Mouse (Mus musculus) gastrocnemius, postnatal 36 days (tissue): ENCODE data around the gene Zmynd19. TPM values are rescaled to one million over a fixed set of nuclear protein-coding genes. Genes with fewer than 3 reads are reported as not detected.
"Not testable (repeated sequence)": the region's sequence is repeated elsewhere in the genome, so short reads cannot be mapped to it uniquely, and the experiment has no call there.

ENCODE experiments used
- DNase-seq, 2 experiments: peaks; one replicate each; pipeline ENCODE4 v3.0.0; 2022
- intact Hi-C: fragments of 180-260 bp; cut with DNase I; formaldehyde crosslinking; loops from one replicate; pipeline ENCODE4 v1.15.1; 2025
- total RNA-seq, 2 experiments: library from RNA; stranded (reverse); gene quantifications; 2 replicates each; pipeline ENCODE4 v1.2.3; 2021

Gene Zmynd19
- total RNA-seq, 2 experiments from 2014 or later = 19.4 to 19.5 TPM

- DNase-seq = peak; percentile 85 to 88
- intact Hi-C loops = no loop called here
These were observed 14.4 kb upstream of the Zmynd19 start, which contains the start of gene Arrdc1 for GRCm38 (mm10) chr2:24935057-24935796. TSS of gene Arrdc1 (minus strand) at chr2:24935252.

DNA sequence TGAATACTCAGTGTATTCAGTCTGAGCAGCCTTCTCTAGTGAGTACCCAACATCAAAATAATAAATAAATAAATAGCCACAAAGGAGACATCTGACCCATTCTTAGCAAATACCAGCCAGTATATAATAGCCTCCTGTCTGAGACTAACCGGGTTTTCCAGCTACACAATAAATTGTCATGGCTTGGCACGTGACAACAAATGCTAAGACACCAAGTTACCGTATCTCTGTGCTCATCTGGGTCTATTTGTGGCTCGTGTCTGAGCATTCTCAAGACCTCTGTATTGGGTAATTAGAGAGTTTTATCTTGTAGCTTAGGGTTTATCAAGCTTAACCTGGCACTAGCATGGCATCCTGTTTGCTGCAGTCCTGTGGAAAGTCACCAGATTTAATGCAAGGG, 7.5 kb upstream of the Zmynd19 start:
- DNase-seq = no peak
- intact Hi-C loops = no loop called here

- intact Hi-C loops = loop anchor here (2.0 kb wide), 1 partner anchor 92 kb away; no protein-coding TSS in a partner anchor
- not testable (repeated sequence) for DNase-seq
These were observed 5.3 kb upstream of the Zmynd19 start for GRCm38 (mm10) chr2:24944304-24944703.

DNA sequence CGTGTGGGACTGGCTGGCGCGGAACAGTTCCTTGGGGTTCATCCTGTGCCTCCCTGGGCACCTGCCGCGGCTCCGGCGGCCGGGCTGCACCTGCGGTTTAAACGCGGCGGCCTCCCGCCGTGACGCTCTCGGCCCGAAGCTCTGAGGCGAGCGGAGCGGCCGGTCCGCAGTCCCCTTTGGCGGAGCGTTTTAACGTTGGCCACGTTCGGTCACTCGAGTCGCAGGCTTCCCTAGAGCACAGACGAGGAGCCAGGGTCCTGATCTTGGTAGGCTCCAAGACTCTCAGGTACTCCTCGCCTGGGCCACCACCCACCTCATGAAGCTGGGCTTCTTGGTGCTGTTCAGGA, 570 bp downstream of the Zmynd19 start:
- DNase-seq = no peak
- intact Hi-C loops = no loop called here

- DNase-seq = no peak
- intact Hi-C loops = no loop called here
These were observed 3.0 kb downstream of the Zmynd19 start for GRCm38 (mm10) chr2:24952537-24953055.

DNA sequence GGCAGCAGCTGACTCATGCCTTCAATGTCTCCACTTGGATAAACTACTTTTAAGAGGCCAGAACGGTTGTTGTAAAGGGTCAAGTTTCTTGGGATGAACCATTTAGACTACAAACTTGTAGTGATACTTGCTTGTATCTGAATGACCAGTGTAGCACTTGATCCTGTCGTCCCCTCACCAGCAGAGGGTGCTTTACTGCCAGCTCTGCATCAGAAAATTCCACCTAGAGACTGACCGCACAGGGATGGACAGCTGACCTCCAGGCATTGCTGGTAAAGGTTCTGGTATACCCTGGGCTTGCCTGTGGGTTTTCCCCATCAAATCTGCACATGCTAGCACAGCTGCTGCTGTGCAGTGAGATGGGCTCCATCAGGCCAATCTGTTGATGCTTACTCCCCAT, 11.3 kb downstream of the Zmynd19 start:
- intact Hi-C loops = no loop called here
- DNase-seq = no peak

GRCm38 (mm10) chr2:24962304-24963000, 12.9 kb downstream of the Zmynd19 start, which contains the start of gene Dph7:
TSS of gene Dph7 (plus strand) at chr2:24962400.
- intact Hi-C loops = no loop called here
- peak; percentile 76 to 78 for DNase-seq

DNA sequence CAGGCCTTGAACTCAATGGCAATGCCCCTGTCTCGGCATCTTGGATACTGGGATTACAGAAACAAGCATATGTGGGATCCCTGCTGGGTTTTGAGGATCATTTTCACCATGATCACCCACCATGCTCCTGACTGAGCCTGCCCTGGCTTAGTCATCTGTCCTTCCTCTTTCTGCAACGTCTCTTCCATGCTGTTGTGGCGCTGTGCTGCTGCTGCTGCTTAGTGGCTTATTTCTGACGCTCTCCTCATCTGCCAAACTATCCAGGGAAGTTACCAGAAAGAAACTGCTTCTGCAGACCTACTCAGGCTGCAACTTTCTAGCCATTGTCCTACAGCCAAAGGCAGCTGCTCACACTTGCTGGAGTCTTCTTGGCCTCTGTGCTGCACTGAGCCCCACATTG, 20.8 kb downstream of the Zmynd19 start:
- no peak for DNase-seq
- intact Hi-C loops = no loop called here

GRCm38 (mm10) chr2:24974452-24974851, 24.9 kb downstream of the Zmynd19 start:
- intact Hi-C loops, DNase-seq: not testable (repeated sequence)

DNA sequence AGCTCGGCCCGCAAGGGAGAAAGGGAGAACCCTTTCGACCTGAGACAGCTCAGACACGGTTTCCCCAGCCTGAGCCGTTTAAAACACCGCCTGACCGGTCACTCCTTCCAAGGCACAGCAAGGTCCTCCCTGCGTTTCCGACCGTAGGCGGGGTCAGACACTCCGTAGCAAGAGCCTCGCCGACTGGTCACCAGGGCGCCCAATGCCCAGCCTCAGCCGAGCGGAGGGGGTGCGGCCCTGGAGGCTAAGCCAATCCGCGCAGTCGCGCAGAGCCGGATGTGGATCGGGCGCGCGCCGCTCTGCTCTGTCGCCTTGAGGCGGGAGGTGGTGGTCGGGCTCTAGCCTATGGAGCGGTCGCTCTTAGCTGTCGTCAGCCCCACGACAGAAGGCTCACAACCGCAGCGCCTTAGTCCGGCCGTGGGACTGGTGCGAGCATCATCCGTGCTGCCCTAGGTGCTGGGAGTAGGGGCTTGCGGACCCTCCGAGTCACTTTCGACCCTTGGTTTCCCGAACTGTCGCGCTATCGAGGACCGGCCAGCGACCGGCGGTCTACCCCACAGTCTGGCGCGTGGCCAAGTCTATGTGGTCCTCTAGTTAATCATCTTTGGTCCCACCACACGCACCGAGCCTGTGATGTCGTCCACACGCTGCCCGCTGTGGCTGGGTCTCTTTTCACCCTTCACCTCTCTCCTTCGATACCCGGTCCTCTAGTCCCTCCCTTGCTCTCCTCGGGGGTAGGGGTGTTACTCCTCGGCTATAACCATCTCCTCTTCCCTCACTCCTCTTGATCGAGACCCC, 25.5 kb downstream of the Zmynd19 start, which contains the start of gene Mrpl41:
Gene Mrpl41 (minus strand): TSS at position 193 of the 798 bp plus-strand sequence.
- peak; percentile 89 to 96 for DNase-seq
- intact Hi-C loops = no loop called here

DNA sequence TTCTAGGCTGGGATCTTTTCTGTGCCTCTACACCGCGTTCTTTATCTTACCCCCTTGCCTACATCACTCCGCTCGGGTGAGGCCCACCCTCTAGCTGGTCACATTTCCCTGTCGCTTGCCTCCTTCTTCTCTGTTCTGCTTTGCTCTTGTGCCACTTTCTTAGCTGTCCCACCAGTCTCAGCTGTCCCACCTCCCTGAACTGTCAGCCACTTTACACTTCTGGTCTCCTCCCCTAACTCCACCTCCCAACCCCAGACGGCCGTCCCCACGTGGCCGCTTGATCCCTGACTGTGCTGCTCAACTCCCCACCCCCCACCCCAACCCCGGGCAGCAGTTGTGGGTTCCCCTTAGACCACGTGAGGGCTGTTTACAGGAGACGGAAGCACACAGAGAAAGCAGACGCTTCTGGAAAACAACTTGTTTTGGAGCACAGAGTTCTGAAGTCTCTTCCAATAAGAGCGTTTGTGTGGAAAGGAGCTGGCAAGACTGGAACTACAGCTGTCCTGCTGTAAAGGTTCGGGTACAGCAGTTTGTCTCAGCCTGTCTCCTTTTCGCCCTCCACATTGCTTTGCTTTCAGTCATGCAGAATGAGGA, 26.2 kb downstream of the Zmynd19 start, which contains the start of gene Pnpla7:
Gene Pnpla7 (plus strand): TSS at position 330 of the 594 bp plus-strand sequence.
- DNase-seq = peak; percentile 62 to 84
- intact Hi-C loops = no loop called here

- intact Hi-C loops = no loop called here
- DNase-seq = no peak
These were observed 27.4 kb downstream of the Zmynd19 start for GRCm38 (mm10) chr2:24976960-24977359.

GRCm38 (mm10) chr2:24987762-24988161, 38.2 kb downstream of the Zmynd19 start:
- intact Hi-C loops = no loop called here
- no peak for DNase-seq

DNA sequence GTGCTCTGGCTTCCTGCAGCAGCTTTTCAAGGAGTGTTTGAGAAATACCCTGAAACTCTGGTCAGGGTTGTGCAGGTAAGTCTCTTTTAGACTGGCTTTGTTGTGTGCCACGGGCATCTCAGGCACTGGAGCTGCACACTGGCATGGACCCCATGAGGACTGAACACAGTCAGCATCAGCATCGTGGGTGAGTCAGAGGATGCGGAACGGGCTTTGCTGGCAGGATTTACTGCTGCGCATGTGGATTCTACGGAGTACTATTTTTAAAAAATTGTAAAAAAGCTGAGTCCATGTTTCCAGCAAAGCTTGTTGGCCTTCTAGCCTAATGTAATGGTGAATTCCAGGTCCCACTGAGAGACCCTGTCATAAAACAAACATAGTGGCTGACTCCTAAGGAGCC, 45.7 kb downstream of the Zmynd19 start:
- intact Hi-C loops = no loop called here

DNA sequence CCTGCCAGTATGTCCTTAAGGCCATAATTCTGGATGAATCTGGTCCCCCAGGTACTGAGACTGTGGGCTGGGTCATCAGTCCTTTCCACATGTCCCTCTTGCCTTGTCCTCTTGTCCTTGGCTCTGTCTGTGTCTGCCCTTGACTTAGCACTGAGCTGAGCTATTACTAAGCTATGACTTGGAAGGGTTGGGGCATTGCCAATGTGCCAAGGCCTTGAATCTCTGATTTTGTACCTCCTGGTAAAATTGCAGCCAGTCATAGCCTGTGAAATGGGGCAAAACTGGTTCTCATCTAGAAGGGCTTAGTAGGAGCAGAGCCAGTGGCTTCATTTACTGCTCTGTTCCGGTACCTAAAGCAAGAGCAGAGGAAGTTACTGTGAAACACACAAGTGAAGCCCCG, 46.9 kb downstream of the Zmynd19 start:
- DNase-seq = no peak
- intact Hi-C loops = no loop called here

More for the DNA sequence above, 45.7 kb downstream of the Zmynd19 start:
- no peak for DNase-seq

DNA sequence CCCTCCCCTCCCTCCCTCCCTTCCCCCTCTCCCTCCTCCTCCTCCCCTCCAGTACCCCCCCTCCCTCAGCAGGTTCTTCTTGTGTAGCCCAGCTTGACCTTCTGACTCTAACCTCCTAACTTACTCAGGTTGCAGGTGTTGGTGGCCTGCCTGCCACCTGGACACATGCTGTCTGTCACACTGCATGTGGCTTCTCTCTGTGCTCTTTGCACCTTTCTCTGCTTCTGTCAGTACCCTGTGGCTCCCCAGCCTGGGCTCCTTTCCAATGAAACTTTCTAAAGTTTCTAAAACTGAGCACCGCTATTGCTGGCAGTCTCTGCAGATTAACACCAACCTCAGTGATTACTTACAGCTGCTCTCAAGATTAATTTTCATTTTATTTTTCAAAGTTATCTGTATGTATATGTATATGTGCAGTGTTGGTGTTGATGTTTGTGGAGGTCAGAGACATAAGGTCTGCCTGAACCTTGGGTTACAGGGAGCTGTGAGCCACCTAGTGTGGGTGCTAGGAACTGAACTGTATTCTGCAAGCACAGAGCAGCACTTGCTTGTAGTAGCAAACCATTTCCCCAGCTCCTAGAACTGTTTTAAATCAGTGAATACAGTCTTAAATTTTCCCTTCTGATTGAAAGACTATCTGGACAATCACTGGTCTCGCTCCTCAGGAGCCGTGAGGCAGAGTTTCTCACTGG, 51.1 kb downstream of the Zmynd19 start:
- intact Hi-C loops = loop anchor here (5.0 kb wide), 1 partner anchor 148 kb away; no protein-coding TSS in a partner anchor
- DNase-seq = no peak

DNA sequence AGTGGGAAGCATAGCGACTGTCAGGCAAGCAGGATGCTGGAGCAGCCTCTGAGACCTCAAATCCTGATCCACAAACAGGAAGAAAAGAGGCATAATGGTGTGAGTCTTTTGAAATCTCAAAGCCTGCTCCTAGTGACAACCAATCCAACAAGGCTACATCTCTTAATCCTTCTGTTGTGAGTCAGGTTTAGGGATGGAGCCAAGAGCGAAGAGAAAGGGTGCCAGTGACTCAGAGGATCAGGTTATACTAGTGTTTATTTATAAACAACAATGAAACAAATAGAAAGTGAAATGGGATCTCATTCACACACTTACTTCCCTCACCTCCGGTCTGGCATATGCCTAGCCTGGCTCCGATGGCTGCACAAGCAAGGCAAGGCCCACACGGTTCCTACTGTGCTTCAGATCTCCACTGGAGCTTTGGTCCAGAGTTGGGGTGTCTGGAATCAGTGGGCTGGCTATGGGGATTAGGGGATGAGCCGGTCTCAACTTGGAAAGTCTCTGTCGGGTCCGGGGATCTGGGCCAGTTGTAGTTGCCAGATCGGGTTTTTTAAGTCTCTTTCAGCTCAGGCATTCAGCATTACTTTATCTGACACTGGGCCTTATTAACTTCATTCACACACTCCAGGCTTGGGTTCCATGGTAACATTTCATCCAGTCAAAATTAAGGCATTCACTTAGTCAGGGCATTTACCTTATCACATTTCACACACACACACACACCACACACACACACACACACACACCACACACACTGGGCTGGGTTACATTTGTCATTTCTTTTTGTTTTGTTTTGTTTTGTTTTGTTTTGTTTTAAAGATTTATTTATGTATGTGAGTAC, 54.6 kb downstream of the Zmynd19 start:
- intact Hi-C loops = loop anchor here (5.0 kb wide), 1 partner anchor 152 kb away; no protein-coding TSS in a partner anchor
- DNase-seq = no peak

DNA sequence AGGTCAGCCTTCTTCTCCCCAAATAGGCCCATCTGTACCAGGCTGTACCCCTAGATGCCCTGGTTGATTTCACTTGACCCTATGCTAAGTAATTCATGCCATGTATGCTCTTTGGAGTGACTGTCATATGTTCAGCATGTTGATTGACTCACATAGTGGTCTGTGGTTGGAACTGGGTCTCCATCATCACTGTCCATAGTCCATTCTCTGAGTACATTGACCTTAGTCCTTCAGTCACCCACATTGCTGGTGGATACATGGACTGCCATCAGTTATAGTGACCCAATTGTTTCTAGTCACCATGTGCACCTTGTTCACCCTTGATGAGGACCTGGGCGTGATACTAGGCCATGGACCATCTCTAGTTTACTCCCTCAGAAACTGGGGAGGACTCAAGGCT, 57.2 kb downstream of the Zmynd19 start:
- DNase-seq = no peak
- intact Hi-C loops = no loop called here

- intact Hi-C loops = no loop called here
- DNase-seq = no peak
These were observed 58.7 kb downstream of the Zmynd19 start for GRCm38 (mm10) chr2:25008250-25008649.
